Mouse (Mus musculus) ES-E14 (cell line): ENCODE measurements around the gene Trappc1.

Experiments used
- CHD2 ChIP-seq: IDR thresholded peaks from 2 replicates; pipeline ENCODE4 v1.6.1; 2014; ENCODE audit warnings: mild to moderate bottlenecking, low read depth, low read length, inconsistent platforms
- MAFK ChIP-seq: IDR thresholded peaks from 2 replicates; pipeline ENCODE4 v1.6.1; 2014; ENCODE audit warnings: mild to moderate bottlenecking, low read depth, low read length, inconsistent platforms; ENCODE audit not compliant: insufficient read depth
- ZC3H11A ChIP-seq: IDR thresholded peaks from 2 replicates; pipeline ENCODE4 v1.6.1; 2012; ENCODE audit warnings: low read depth, mild to moderate bottlenecking, inconsistent platforms, low read length, borderline replicate concordance

- TF ChIP-seq MAFK = no peak
- TF ChIP-seq ZC3H11A = no peak
- no peak for TF ChIP-seq CHD2
Observed at GRCm38 (mm10) chr11:69373223-69373965, 49.6 kb downstream of the Trappc1 start.
